ENCODE assay signal across 23 mouse cellular contexts in the genomic region with DNA sequence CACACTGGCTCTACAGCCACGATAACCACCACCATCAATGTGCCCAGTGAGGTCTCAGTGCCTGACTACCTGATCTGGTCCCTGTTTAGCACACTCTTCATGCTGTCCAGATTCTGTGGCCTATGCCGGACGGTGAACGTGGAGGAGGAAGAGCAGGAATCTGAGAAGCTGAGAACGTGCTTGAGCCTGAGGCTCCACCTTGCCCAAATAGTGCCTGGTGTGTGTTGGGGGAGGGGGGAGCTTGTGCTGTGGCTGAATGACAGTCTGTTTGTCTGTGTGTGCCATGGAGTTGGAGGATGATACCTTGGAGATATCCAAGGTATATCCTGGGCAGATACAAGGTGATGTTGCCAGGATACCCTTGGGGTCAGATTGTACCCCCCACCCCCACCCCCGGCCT. TPM values are rescaled to one million over a fixed set of nuclear protein-coding genes. Genes with fewer than 3 reads are reported as not detected.
DNase-seq lines count a peak whose midpoint lies in the region; ATAC-seq and TF ChIP-seq lines count a peak whose summit lies in the region.
"Had no signal": no experiment of that assay in that cellular context is flagged by ENCODE, and none has a peak within 500 bp of the region (broad histone marks: within the 10 kb centered on the region; RNA-seq: fewer than 3 reads in every experiment).

No protein-coding gene starts in this region.

- H3K27ac ChIP-seq in liver, embryonic 11.5 days (ENCODE audit: low read depth, low read length), result no peak overlapping the region
- peak overlapping the region; percentile 53; the same call in 1 of the 2 replicates for H3K27ac ChIP-seq in bone marrow, adult 2 months (ENCODE audit: control insufficient read depth, insufficient read depth, low read depth, low read length, poor library complexity)
- H3K27ac ChIP-seq in intestine, embryonic 15.5 days, result no peak overlapping the region
- no peak overlapping the region for H3K27ac ChIP-seq in hindbrain, embryonic 11.5 days (ENCODE audit: low read depth, low read length)
- H3K27ac ChIP-seq: neural tube, embryonic 15.5 days had no signal

- H3K36me3 ChIP-seq in liver, embryonic 11.5 days (ENCODE audit: control insufficient read depth, insufficient read depth, low read length), result no peaks in the 10 kb centered on the region
- no peaks in the 10 kb centered on the region for H3K36me3 ChIP-seq in intestine, embryonic 15.5 days
- H3K36me3 ChIP-seq in hindbrain, embryonic 11.5 days (ENCODE audit: control insufficient read depth, insufficient read depth, low read length), result no peaks in the 10 kb centered on the region
- H3K36me3 ChIP-seq: heart, embryonic 12.5 days; hindbrain, embryonic 10.5 days; neural tube, embryonic 15.5 days had no signal

- TF ChIP-seq POLR2A in bone marrow, adult 2 months (IDR thresholded peaks at IDR 0.05; ENCODE audit: borderline replicate concordance, control insufficient read depth, low read depth, low read length), result no peak

- 0 out of 2 replicates have a peak, but pooled peaks cover 2% of the 10 kb centered on the region for H3K4me1 ChIP-seq in liver, embryonic 11.5 days (replicated peaks; ENCODE audit: control insufficient read depth, insufficient read depth, low read length)
- peaks cover 6% of the 10 kb centered on the region for H3K4me1 ChIP-seq in bone marrow, adult 2 months (ENCODE audit: control insufficient read depth, insufficient read depth, low read length)
- peaks cover 11% of the 10 kb centered on the region; the same call in 1 of the 2 replicates for H3K4me1 ChIP-seq in intestine, embryonic 15.5 days (replicated peaks)
- H3K4me1 ChIP-seq in hindbrain, embryonic 11.5 days (replicated peaks; ENCODE audit: control insufficient read depth, insufficient read depth, low read length), result no peaks in the 10 kb centered on the region
- H3K4me1 ChIP-seq: heart, embryonic 12.5 days; neural tube, embryonic 15.5 days had no signal

- no peak for DNase-seq in liver, embryonic 11.5 days (ENCODE audit: low spot score)
- DNase-seq in liver, result no peak
- DNase-seq in hindbrain, embryonic 11.5 days (ENCODE audit: low spot score), result no peak
- no peak for DNase-seq in cerebellum, adult 9-11 months
- no peak for DNase-seq in retina, postnatal 1 day
- DNase-seq: adrenal gland, postnatal 14 days; B cell, adult 2 months; gastrocnemius, postnatal 36 days; kidney, adult 2 months; kidney, postnatal 36 days; thymus, postnatal 25 days had no signal

- TF ChIP-seq CTCF in bone marrow, adult 2 months (IDR thresholded peaks at IDR 0.05; ENCODE audit: control insufficient read depth, insufficient read depth, low read length), result no peak

- no peak overlapping the region for H3K4me3 ChIP-seq in liver, embryonic 11.5 days (ENCODE audit: low read depth, low read length)
- no peak overlapping the region for H3K4me3 ChIP-seq in bone marrow, adult 2 months (replicated peaks; ENCODE audit: control insufficient read depth, low read depth, low read length)
- no peak overlapping the region for H3K4me3 ChIP-seq in intestine, embryonic 15.5 days (replicated peaks)
- no peak overlapping the region for H3K4me3 ChIP-seq in hindbrain, embryonic 11.5 days (ENCODE audit: low read depth, low read length)
- H3K4me3 ChIP-seq: heart, embryonic 12.5 days; hindbrain, embryonic 10.5 days; neural tube, embryonic 15.5 days had no signal

- no peak; the same call in 1 of the 2 replicates for ATAC-seq in liver, embryonic 11.5 days (replicated peaks; ENCODE audit: low FRiP score)
- peak; percentile 46; the same call in 1 of the 2 replicates for ATAC-seq in intestine, embryonic 15.5 days
- ATAC-seq in megakaryocyte-erythroid progenitor cell, adult 5-6 weeks (replicated peaks; ENCODE audit: low FRiP score, low TSS enrichment, poor library complexity, severe bottlenecking), result 0 out of 2 replicates have a peak, but pooled peaks have one; percentile 4
- no peak for ATAC-seq in hindbrain, embryonic 11.5 days (ENCODE audit: low FRiP score)

- WGBS in liver, embryonic 11.5 days, result 51% methylated on average over 6 of the region's 6 CpGs
- 16% methylated on average over 6 of the region's 6 CpGs for WGBS in bone marrow, adult 2 months
- 46% methylated on average over 6 of the region's 6 CpGs for WGBS in intestine, embryonic 15.5 days
- WGBS in hindbrain, embryonic 11.5 days, result 68% methylated on average over 6 of the region's 6 CpGs

- H3K4me2 ChIP-seq in liver, embryonic 11.5 days, result no peak overlapping the region
- no peak overlapping the region for H3K4me2 ChIP-seq in intestine, embryonic 15.5 days (replicated peaks)
- H3K4me2 ChIP-seq in hindbrain, embryonic 11.5 days (replicated peaks; ENCODE audit: low read depth, low read length), result no peak overlapping the region
- H3K4me2 ChIP-seq: heart, embryonic 12.5 days; midbrain, embryonic 11.5 days; neural tube, embryonic 15.5 days had no signal

- H3K9me3 ChIP-seq in liver, embryonic 11.5 days (ENCODE audit: control insufficient read depth, low read length), result no peaks in the 10 kb centered on the region
- no peaks in the 10 kb centered on the region for H3K9me3 ChIP-seq in intestine, embryonic 15.5 days
- H3K9me3 ChIP-seq in hindbrain, embryonic 11.5 days (ENCODE audit: control insufficient read depth, low read length), result no peaks in the 10 kb centered on the region
- H3K9me3 ChIP-seq: neural tube, embryonic 15.5 days had no signal

- H3K9ac ChIP-seq in liver, embryonic 11.5 days (ENCODE audit: low read depth, low read length), result 0 out of 2 replicates have a peak overlapping the region, but pooled peaks have one; percentile 9
- no peak overlapping the region for H3K9ac ChIP-seq in intestine, embryonic 15.5 days
- H3K9ac ChIP-seq in hindbrain, embryonic 11.5 days (ENCODE audit: low read depth, low read length), result no peak overlapping the region
- H3K9ac ChIP-seq: heart, embryonic 12.5 days; neural tube, embryonic 15.5 days had no signal

- H3K27me3 ChIP-seq in liver, embryonic 11.5 days (replicated peaks; ENCODE audit: control insufficient read depth, insufficient read depth, low read length), result no peaks in the 10 kb centered on the region
- no peaks in the 10 kb centered on the region for H3K27me3 ChIP-seq in intestine, embryonic 15.5 days (replicated peaks)
- H3K27me3 ChIP-seq in hindbrain, embryonic 11.5 days (ENCODE audit: control insufficient read depth, insufficient read depth, low read length), result no peaks in the 10 kb centered on the region
- H3K27me3 ChIP-seq: heart, embryonic 12.5 days; neural tube, embryonic 15.5 days had no signal

RNA-seq across cellular contexts. Expression of gene Ifitm3, which starts 20.4 kb away (rescaled TPM):
- 45.0 and 47.5 TPM in 2 replicates for polyA plus RNA-seq in liver, embryonic 11.5 days (2014; fragmentation: Nextera tagmentation; extraction: Ambion mirVana)
- polyA plus RNA-seq in bone marrow, adult 2 months (2011; ENCODE audit: insufficient read depth, insufficient read length, low replicate concordance, missing spikeins), result 166 and 209 TPM in 2 replicates
- 255 and 288 TPM in 2 replicates for polyA plus RNA-seq in intestine, embryonic 15.5 days (2015; fragmentation: Nextera tagmentation; extraction: Ambion mirVana)
- total RNA-seq in megakaryocyte-erythroid progenitor cell, adult 5-6 weeks (2014; fragmentation: Nextera tagmentation), result 53.9 and 67.3 TPM in 2 replicates
- total RNA-seq in megakaryocyte-erythroid progenitor cell, adult 5-6 weeks (2017), result 54.1 and 55.3 TPM in 2 replicates
- polyA plus RNA-seq in hindbrain, embryonic 11.5 days (2014; fragmentation: Nextera tagmentation; extraction: Ambion mirVana), result 18.6 and 20.6 TPM in 2 replicates

RNA-seq across cellular contexts. Expression of gene Ifitm1, which starts 23.2 kb away (rescaled TPM):
- polyA plus RNA-seq in liver, embryonic 11.5 days (2014; fragmentation: Nextera tagmentation; extraction: Ambion mirVana), result 32.7 and 33.5 TPM in 2 replicates
- 32.8 and 82.9 TPM in 2 replicates for polyA plus RNA-seq in bone marrow, adult 2 months (2011; ENCODE audit: insufficient read depth, insufficient read length, low replicate concordance, missing spikeins)
- polyA plus RNA-seq in intestine, embryonic 15.5 days (2015; fragmentation: Nextera tagmentation; extraction: Ambion mirVana), result 145 and 148 TPM in 2 replicates
- total RNA-seq in megakaryocyte-erythroid progenitor cell, adult 5-6 weeks (2014; fragmentation: Nextera tagmentation), result 37.2 and 54.3 TPM in 2 replicates
- total RNA-seq in megakaryocyte-erythroid progenitor cell, adult 5-6 weeks (2017), result 20.9 and 50.8 TPM in 2 replicates
- 6.9 and 7.8 TPM in 2 replicates for polyA plus RNA-seq in hindbrain, embryonic 11.5 days (2014; fragmentation: Nextera tagmentation; extraction: Ambion mirVana)

RNA-seq across cellular contexts. Expression of gene Ifitm6, which starts 27.5 kb away (rescaled TPM):
- 0.90 and 0.97 TPM in 2 replicates for polyA plus RNA-seq in liver, embryonic 11.5 days (2014; fragmentation: Nextera tagmentation; extraction: Ambion mirVana)
- 195 and 524 TPM in 2 replicates for polyA plus RNA-seq in bone marrow, adult 2 months (2011; ENCODE audit: insufficient read depth, insufficient read length, low replicate concordance, missing spikeins)
- 1.6 and 3.6 TPM in 2 replicates for polyA plus RNA-seq in intestine, embryonic 15.5 days (2015; fragmentation: Nextera tagmentation; extraction: Ambion mirVana)
- not detected in 2 replicates for total RNA-seq in megakaryocyte-erythroid progenitor cell, adult 5-6 weeks (2014; fragmentation: Nextera tagmentation)
- 25.3 TPM in 1 of 2 replicates, not detected in the other for total RNA-seq in megakaryocyte-erythroid progenitor cell, adult 5-6 weeks (2017)
- polyA plus RNA-seq in hindbrain, embryonic 11.5 days (2014; fragmentation: Nextera tagmentation; extraction: Ambion mirVana), result 0.24 TPM in 1 of 2 replicates, not detected in the other
- total RNA-seq: gastrocnemius, postnatal 36 days; layer of hippocampus, postnatal 25 days; left cerebral cortex, postnatal 36 days had no signal
- polyA plus RNA-seq: embryonic facial prominence, embryonic 11.5 days; heart, embryonic 12.5 days; hindbrain, embryonic 10.5 days; midbrain, embryonic 11.5 days had no signal

RNA-seq across cellular contexts. Expression of gene Ifitm2, which starts 34.4 kb away (rescaled TPM):
- polyA plus RNA-seq in liver, embryonic 11.5 days (2014; fragmentation: Nextera tagmentation; extraction: Ambion mirVana), result 478 and 500 TPM in 2 replicates
- polyA plus RNA-seq in bone marrow, adult 2 months (2011; ENCODE audit: insufficient read depth, insufficient read length, low replicate concordance, missing spikeins), result 71.7 and 147 TPM in 2 replicates
- 1,251 and 1,347 TPM in 2 replicates for polyA plus RNA-seq in intestine, embryonic 15.5 days (2015; fragmentation: Nextera tagmentation; extraction: Ambion mirVana)
- 285 and 292 TPM in 2 replicates for total RNA-seq in megakaryocyte-erythroid progenitor cell, adult 5-6 weeks (2014; fragmentation: Nextera tagmentation)
- 265 and 278 TPM in 2 replicates for total RNA-seq in megakaryocyte-erythroid progenitor cell, adult 5-6 weeks (2017)
- 290 and 308 TPM in 2 replicates for polyA plus RNA-seq in hindbrain, embryonic 11.5 days (2014; fragmentation: Nextera tagmentation; extraction: Ambion mirVana)

RNA-seq across cellular contexts. Expression of gene Gm45717, which starts 34.4 kb away (rescaled TPM):
- polyA plus RNA-seq in liver, embryonic 11.5 days (2014; fragmentation: Nextera tagmentation; extraction: Ambion mirVana), result not detected in 2 replicates
- polyA plus RNA-seq in bone marrow, adult 2 months (2011; ENCODE audit: insufficient read depth, insufficient read length, low replicate concordance, missing spikeins), result not detected in 2 replicates
- 0.69 TPM in 1 of 2 replicates, not detected in the other for polyA plus RNA-seq in intestine, embryonic 15.5 days (2015; fragmentation: Nextera tagmentation; extraction: Ambion mirVana)
- not detected in 2 replicates for total RNA-seq in megakaryocyte-erythroid progenitor cell, adult 5-6 weeks (2014; fragmentation: Nextera tagmentation)
- total RNA-seq in megakaryocyte-erythroid progenitor cell, adult 5-6 weeks (2017), result not detected in 2 replicates
- polyA plus RNA-seq in hindbrain, embryonic 11.5 days (2014; fragmentation: Nextera tagmentation; extraction: Ambion mirVana), result not detected in 2 replicates
- total RNA-seq: adrenal gland, postnatal 14 days; gastrocnemius, postnatal 36 days; layer of hippocampus, postnatal 25 days; left cerebral cortex, postnatal 36 days had no signal
- polyA plus RNA-seq: embryonic facial prominence, embryonic 11.5 days; frontal cortex, adult 2 months; heart, embryonic 12.5 days; kidney, adult 2 months; liver, embryonic 16.5 days; midbrain, embryonic 11.5 days; neural tube, embryonic 15.5 days had no signal

Comparison
In these comparisons a context has a peak if more than half of its experiments do, and no peak if none do; other contexts are left out.
1. ATAC-seq: peak in intestine, embryonic 15.5 days (single experiment) and megakaryocyte-erythroid progenitor cell, adult 5-6 weeks (single experiment); none in liver, embryonic 11.5 days (single experiment) and hindbrain, embryonic 11.5 days (single experiment).
2. RNA of gene Ifitm6, which starts 27.5 kb away (polyA plus RNA-seq): 195 to 524 TPM in bone marrow, adult 2 months; 1.6 to 3.6 TPM in intestine, embryonic 15.5 days, 0.90 to 0.97 TPM in liver, embryonic 11.5 days and 0.24 TPM in hindbrain, embryonic 11.5 days; every median in the first group is over 10 times any median in the second.